ENCODE assay signal across 7 mouse cellular contexts in the genomic region with DNA sequence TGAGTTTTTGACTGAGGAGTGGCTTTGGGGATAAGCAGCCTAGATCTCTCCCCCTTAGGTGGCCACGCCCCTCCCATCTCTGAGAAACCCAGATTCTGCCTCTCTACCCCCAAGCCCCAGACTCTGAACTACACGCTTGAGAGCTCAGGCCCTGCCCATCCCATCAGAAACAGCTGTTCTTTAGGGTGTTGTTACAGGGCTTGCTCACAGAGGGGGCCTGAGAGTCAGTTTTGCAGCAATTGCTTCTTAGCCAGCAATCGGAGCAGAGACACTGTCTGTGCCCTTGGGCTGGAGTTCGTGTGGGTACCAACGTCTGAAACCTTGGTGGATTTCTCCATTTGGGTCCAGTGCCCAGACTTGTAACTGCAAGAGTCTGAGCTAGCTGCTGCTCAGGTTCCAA. TPM values are rescaled to one million over a fixed set of nuclear protein-coding genes. Genes with fewer than 3 reads are reported as not detected.
A peak's percentile ranks its signal among the peaks of the same experiment; 100 is the strongest.
DNase-seq lines count a peak whose midpoint lies in the region; ATAC-seq lines count a peak whose summit lies in the region.

No protein-coding gene starts in this region.

- H3K4me1 ChIP-seq in hindbrain, embryonic 15.5 days (replicated peaks), result peaks cover 51% of the 10 kb centered on the region
- peaks cover 37% of the 10 kb centered on the region for H3K4me1 ChIP-seq in midbrain, embryonic 14.5 days (ENCODE audit: control insufficient read depth, insufficient read depth, low read length)

- peak; percentile 54 for ATAC-seq in frontal cortex, adult (ENCODE audit: low TSS enrichment)
- peak; percentile 61; the same call in 1 of the 2 replicates for ATAC-seq in hindbrain, embryonic 15.5 days (ENCODE audit: low FRiP score, low read depth)
- peak; percentile 49; the same call in 1 of the 2 replicates for ATAC-seq in midbrain, embryonic 14.5 days (ENCODE audit: low FRiP score, low TSS enrichment)

- H3K9me3 ChIP-seq in hindbrain, embryonic 15.5 days, result no peaks in the 10 kb centered on the region
- no peaks in the 10 kb centered on the region for H3K9me3 ChIP-seq in midbrain, embryonic 14.5 days (ENCODE audit: control insufficient read depth, low read length)

- 0 out of 2 replicates have a peak overlapping the region, but pooled peaks have one; percentile 1 for H3K27ac ChIP-seq in hindbrain, embryonic 15.5 days (replicated peaks)
- H3K27ac ChIP-seq in midbrain, embryonic 14.5 days (replicated peaks; ENCODE audit: low read depth, low read length), result 0 out of 2 replicates have a peak overlapping the region, but pooled peaks have one; percentile 26

- H3K4me2 ChIP-seq in hindbrain, embryonic 15.5 days, result no peak overlapping the region
- H3K4me2 ChIP-seq in midbrain, embryonic 14.5 days (ENCODE audit: low read length), result peak overlapping the region; percentile 96; the same call in 1 of the 2 replicates

- intact Hi-C loops in left cerebral cortex, postnatal 36 days (cut with DNase I), result loop anchor here (1.0 to 5.0 kb wide), 6 partner anchors 96 to 399 kb away; no protein-coding TSS in a partner anchor

- H3K9ac ChIP-seq in hindbrain, embryonic 15.5 days, result no peak overlapping the region
- no peak overlapping the region for H3K9ac ChIP-seq in midbrain, embryonic 14.5 days (replicated peaks; ENCODE audit: low read length)

- no peak overlapping the region for H3K4me3 ChIP-seq in hindbrain, embryonic 15.5 days
- no peak overlapping the region for H3K4me3 ChIP-seq in midbrain, embryonic 14.5 days (replicated peaks; ENCODE audit: low read depth, low read length)

- WGBS in hindbrain, embryonic 15.5 days, result 2% methylated on average over 5 of the region's 5 CpGs
- whole genome bisulfite sequencing in midbrain, embryonic 14.5 days, result under 1% methylated on average over 5 of the region's 5 CpGs

- no peaks in the 10 kb centered on the region for H3K36me3 ChIP-seq in hindbrain, embryonic 15.5 days
- no peaks in the 10 kb centered on the region for H3K36me3 ChIP-seq in midbrain, embryonic 14.5 days (ENCODE audit: control insufficient read depth, insufficient read depth, low read length)

- peak; percentile 87 for DNase-seq in R1 (ENCODE audit: low read depth, low spot score)
- DNase-seq in adrenal gland, postnatal 36 days, result peak; percentile 63 to 72
- DNase-seq in left cerebral cortex, postnatal 36 days (ENCODE audit: low spot score in 2 of 2), result peak; percentile 46 to 52
- DNase-seq in midbrain, embryonic 14.5 days, result peak; percentile 88
- peak; percentile 25 to 67 for DNase-seq in spleen, postnatal 4 days (ENCODE audit: low spot score in 2 of 2)

- H3K27me3 ChIP-seq in hindbrain, embryonic 15.5 days, result no peaks in the 10 kb centered on the region; the same call in 1 of the 2 replicates
- H3K27me3 ChIP-seq in midbrain, embryonic 14.5 days (ENCODE audit: control insufficient read depth, insufficient read depth, low read length), result peaks cover 7% of the 10 kb centered on the region; the same call in 1 of the 2 replicates

RNA-seq across cellular contexts. Expression of a gene that starts 1.5 kb away (rescaled TPM):
- 1 to 10 TPM; 3.1 to 6.0 TPM for total RNA-seq in adrenal gland, postnatal 36 days (2021)
- polyA plus RNA-seq in hindbrain, embryonic 15.5 days (2015; fragmentation: Nextera tagmentation; extraction: Ambion mirVana), result 4.7 and 4.9 TPM in 2 replicates
- 10 to 100 TPM; 29.3 to 35.2 TPM for total RNA-seq in left cerebral cortex, postnatal 36 days (2021)
- polyA plus RNA-seq in midbrain, embryonic 14.5 days (2014; fragmentation: Nextera tagmentation; extraction: Ambion mirVana), result 3.5 and 5.3 TPM in 2 replicates

Comparison
In these comparisons a context has a peak if more than half of its experiments do, and no peak if none do; other contexts are left out.
1. RNA of a gene that starts 1.5 kb away (total RNA-seq): 29.3 to 35.2 TPM in left cerebral cortex, postnatal 36 days; 3.1 to 6.0 TPM in adrenal gland, postnatal 36 days; every median in the first group is over 4 times any median in the second.
2. Peak in every context shown above with its lines, with median percentiles within 50 percentile points of each other: DNase-seq and ATAC-seq.